Mouse (Mus musculus) brain, embryonic 14.5 days (tissue): ENCODE results near the gene Ccn5.

Experiments used
- CTCF ChIP-seq: fragments of 200-500 bp; IDR thresholded peaks from 2 replicates; pipeline ENCODE4 v1.5.1; 2012; ENCODE audit warnings: inconsistent platforms, mild to moderate bottlenecking, moderate library complexity, borderline replicate concordance; ENCODE audit not compliant: insufficient read depth, insufficient read length; ENCODE audit errors: extremely low read depth
- POLR2A ChIP-seq: fragments of 200-500 bp; IDR thresholded peaks from 2 replicates; pipeline ENCODE4 v1.6.1; 2012; ENCODE audit warnings: mild to moderate bottlenecking, inconsistent platforms, borderline replicate concordance; ENCODE audit not compliant: poor library complexity, insufficient read depth, insufficient read length, severe bottlenecking; ENCODE audit errors: extremely low read depth

DNA sequence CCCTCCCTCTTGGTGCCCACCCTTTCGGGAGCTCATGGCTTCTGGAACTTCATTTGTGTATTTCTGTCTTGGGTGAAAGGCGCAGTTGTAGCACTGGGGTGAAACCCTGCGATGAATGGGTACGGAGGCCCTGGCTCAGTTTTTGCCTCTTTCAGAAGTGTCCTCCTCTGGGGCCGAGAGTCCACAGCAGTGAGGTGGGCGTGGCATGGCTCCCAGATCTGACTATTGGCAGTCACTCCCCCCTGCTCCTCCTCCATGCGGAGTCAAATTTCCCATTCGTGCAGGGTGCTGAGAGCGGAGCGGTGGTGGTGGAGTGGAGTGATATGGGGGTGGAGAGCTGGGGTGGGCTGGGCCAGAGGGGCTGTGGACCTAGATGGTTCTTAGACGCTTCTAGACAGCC, 3.1 kb downstream of the Ccn5 start:
- TF ChIP-seq CTCF (no peak), POLR2A (no peak)
